Mouse (Mus musculus) heart, adult 8-10 months (tissue): ENCODE measurements at regions not wholly inside any gene's neighbourhood (a gene's known extent, or its start where the extent isn't known, plus 50 kb on each side); places are given as distances from the start of the nearest gene placed in this dataset.

ENCODE experiments used
- DNase-seq: peaks from one replicate; pipeline ENCODE4 v3.0.0; 2022; ENCODE audit warnings: low spot score

DNA sequence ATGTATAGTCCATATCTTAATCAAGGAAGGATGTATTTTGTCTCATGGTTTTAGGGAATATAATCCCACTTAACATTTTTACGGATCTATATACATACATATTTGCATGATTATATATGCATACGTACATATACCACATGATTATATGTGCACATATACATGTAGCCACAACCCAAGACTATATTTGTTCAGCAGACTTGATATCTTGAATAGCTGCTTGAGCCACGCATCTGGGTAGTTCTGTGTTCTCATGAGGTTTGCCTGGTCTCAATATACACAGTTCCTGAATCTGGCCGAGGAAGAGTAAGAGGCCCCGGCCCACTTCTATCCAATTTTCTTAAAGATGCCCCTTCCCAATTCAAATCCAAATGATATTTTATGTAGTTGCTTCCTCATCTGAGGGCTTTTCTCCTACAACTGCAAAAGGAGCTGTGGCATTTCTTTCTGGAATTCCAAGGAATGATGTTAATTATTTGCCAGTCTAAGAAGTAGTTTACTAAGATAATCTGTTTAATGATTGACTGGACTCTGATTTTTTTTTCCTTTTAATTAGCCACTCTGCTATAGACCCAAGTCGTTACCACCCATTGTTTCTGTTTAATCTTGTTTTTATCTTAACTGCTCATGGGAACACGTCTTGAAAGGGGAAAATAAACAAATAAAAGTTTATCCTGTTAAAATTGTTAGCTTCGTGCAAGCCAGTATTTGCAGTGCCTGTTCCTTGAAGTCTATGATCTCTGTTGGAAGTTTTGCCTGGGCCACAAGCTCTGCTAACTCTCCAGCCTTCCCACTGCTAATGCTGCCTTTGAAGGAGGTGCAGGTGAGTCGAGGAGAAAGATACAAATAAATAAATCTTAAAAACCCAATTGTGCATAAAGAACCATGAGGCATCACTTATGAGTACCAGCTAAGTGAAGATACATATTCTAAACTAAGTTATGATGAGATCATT is 112.9 kb upstream of the Kitl start:
- DNase-seq: no peak

- DNase-seq: no peak
These were observed 114.2 kb upstream of the Kitl start for GRCm38 (mm10) chr10:99900955-99901835.

- no peak for DNase-seq
These were observed 121.4 kb upstream of the Kitl start for GRCm38 (mm10) chr10:99893999-99894398.

GRCm38 (mm10) chr10:99891899-99892298 is 123.5 kb upstream of the Kitl start:
- DNase-seq: no peak

GRCm38 (mm10) chr10:99881901-99882300 is 122.4 kb upstream of the Csl start:
- DNase-seq: no peak

DNA sequence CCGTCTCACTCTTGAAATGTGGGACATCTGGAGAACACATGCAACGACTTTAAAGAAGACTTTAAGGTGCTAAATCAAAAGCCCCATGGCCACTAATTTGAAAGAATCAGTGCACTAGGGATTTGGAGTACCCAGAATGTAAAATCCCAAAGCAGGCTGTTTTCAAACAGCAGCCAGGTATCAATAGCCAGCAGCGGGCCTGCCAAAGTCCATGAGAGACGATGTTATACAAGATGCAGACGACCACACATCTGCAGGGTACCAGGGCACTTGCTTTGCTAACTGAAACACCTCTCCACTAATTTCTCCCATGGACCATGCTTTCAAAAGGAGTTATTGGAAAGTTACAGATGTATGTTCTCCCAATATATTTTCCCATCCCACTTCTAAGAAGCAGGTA is 119.9 kb upstream of the Csl start:
- DNase-seq: no peak

GRCm38 (mm10) chr10:99864711-99865110 is 105.3 kb upstream of the Csl start:
- no peak for DNase-seq

- DNase-seq: no peak
These were observed 101.0 kb upstream of the Csl start for GRCm38 (mm10) chr10:99860322-99861089.

GRCm38 (mm10) chr10:99844110-99844509 is 84.7 kb upstream of the Csl start:
- DNase-seq: no peak

- no peak for DNase-seq
These were observed 81.8 kb upstream of the Csl start for GRCm38 (mm10) chr10:99841167-99841843.

DNA sequence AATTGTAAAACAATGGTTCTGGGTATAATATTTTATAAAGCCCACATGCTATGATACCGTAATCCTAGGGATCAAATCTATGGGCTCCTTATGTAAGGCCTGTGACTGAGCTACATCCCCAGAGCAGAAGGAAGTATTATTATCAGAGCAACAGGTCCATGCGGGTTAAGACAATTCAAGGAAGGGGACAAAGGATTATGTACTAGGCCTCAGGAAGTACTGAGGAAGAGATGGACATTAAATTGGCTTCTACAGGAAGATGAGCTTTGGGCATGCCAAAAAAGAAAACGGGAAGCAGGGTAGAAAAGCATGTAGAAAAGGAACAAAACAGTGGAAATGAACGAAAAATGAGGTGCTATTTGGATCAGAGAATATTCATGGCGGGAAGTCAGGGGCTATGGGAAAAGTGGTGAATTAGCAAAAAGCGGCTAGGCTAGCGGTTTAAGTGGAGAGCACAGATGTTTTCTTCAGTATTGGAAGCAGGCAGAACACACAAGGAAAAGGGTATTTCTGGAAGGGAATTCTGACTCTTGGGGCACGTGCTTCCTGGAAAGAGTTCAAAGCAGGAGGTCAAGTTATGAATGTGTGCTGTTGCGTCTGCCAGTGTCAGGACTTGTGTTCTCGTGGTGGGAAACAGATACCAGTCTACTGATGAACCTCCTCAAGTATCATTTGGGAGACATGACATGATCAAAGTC is 80.9 kb upstream of the Csl start:
- peak; percentile 63 for DNase-seq

- no peak for DNase-seq
These were observed 77.5 kb upstream of the Csl start for GRCm38 (mm10) chr10:99836835-99837412.

DNA sequence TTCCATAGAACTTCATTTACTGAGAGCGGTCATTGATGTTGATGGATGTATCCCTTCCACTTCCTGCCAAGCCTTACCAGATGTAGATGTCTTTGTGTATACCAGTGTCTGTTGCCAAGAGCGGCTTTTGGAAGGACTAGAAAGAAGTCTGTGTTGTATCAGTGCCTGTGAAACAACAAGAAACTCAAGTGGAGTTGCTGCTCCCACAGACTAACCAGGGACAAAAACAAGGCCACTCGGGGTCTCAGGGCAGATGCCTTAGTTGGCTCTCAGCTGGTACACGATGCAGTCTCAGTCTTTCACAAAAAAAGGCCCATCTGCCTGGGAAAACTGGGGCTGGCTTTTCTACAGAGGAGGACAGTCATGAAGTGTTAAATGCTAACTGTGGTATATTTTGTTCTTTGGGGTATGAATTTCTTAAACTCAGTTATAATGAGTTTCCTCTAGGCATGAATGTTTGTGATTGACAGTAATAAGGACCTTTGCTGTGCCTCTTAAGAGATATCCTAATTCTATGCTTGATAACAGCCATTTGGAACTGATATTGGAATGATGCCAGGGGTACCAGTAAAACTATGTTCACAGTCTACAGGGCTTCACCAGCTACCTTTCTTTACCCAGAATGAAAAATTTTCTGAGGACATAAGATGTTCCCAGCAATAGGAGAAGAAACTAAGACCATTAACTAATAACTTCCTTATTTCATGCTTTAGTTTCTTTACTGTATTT is 75.6 kb upstream of the Csl start:
- DNase-seq: no peak

DNA sequence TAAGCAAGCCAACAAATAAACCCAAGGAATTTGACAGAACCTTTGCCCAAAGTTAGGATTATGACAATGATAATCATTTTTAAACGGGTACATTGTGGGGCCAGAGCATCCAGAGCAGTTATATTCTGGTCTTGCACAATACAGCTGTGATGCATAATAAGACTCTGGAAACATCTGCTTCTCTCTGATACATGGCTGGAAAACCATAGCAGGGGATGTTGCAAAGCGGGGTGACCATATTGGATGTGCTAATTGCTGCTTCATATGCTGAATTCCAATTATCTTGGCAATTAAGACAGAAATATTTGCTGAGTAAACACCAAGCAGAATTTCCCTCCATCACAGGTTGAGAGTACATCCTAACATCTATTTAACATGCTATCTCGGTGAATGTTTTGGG is 70.5 kb upstream of the Csl start:
- DNase-seq: no peak

GRCm38 (mm10) chr10:99827476-99827875 is 68.0 kb upstream of the Csl start:
- no peak for DNase-seq

- no peak for DNase-seq
These were observed 66.4 kb upstream of the Csl start for GRCm38 (mm10) chr10:99825881-99826280.

DNA sequence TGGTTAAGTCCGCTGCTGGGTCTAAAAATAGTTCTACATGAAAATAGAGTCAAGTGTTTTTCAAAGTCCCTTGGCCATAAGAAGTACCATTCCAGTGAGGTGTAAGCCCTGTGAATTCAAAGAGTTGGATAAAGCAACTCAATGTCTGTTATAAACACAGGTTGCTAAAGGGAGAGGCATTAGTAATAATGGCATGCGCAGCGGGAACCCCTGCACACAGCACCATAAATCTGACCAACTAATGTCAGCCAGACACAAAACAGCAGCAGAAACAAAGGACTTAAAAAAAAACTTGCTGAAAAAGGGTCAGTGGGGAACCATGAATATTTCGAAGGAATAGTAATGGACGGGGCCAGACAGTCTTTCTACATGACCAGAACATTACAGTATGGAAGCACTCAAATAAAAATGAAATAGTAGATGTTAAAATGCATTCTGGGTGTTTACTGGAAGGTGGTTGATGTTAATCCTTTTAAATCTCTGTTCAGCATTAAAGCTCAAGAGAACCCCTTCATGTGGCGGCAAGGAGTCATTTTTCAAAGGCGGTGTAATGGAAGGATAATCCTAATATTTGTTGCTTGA is 52.7 kb upstream of the Csl start:
- no peak for DNase-seq

- no peak for DNase-seq
These were observed 52.0 kb upstream of the Csl start for GRCm38 (mm10) chr10:99811430-99811829.
